ENCODE assay signal across 20 mouse cellular contexts in the genomic region with DNA sequence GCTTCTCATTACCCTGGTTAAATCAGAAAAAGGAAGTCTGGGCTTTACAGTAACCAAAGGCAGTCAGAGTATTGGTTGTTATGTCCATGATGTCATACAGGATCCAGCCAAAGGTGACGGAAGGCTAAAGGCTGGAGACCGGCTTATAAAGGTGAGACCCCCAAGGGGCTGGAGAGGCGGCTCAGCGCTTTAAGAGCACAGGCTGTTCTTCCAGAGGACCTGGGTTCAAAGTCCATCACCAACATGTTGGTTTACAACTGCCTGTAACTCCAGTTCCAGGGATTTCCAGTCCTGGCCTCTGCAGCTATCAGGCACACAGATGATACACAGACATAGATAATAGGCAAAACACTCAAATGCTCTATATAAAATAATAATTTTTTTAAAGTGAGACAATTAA.
"Had no signal": no experiment of that assay in that cellular context is flagged by ENCODE, and none has a peak within 500 bp of the region (broad histone marks: within the 10 kb centered on the region; RNA-seq: fewer than 3 reads in every experiment).

No protein-coding gene starts in this region.

- H3K27ac ChIP-seq: limb, embryonic 10.5 days; limb, embryonic 13.5 days; liver, embryonic 12.5 days; liver, embryonic 15.5 days; lung, embryonic 15.5 days; midbrain, embryonic 10.5 days; midbrain, embryonic 13.5 days; neural tube, embryonic 13.5 days; stomach, embryonic 15.5 days had no signal

- H3K4me3 ChIP-seq: limb, embryonic 10.5 days; limb, embryonic 13.5 days; liver, embryonic 12.5 days; liver, embryonic 15.5 days; lung, embryonic 15.5 days; megakaryocyte, embryonic 14.5 days; midbrain, embryonic 10.5 days; midbrain, embryonic 13.5 days; myocyte; neural tube, embryonic 13.5 days; stomach, embryonic 15.5 days had no signal

- H3K9ac ChIP-seq: limb, embryonic 13.5 days; liver, embryonic 12.5 days; liver, embryonic 15.5 days; lung, embryonic 15.5 days; midbrain, embryonic 13.5 days; neural tube, embryonic 13.5 days; stomach, embryonic 15.5 days had no signal

- H3K27me3 ChIP-seq: limb, embryonic 13.5 days; liver, embryonic 12.5 days; liver, embryonic 15.5 days; lung, embryonic 15.5 days; midbrain, embryonic 13.5 days; neural tube, embryonic 13.5 days; stomach, embryonic 15.5 days had no signal

- H3K4me2 ChIP-seq: limb, embryonic 13.5 days; liver, embryonic 12.5 days; liver, embryonic 15.5 days; lung, embryonic 15.5 days; midbrain, embryonic 13.5 days; neural tube, embryonic 13.5 days; stomach, embryonic 15.5 days had no signal

- ATAC-seq: liver, embryonic 12.5 days; midbrain, embryonic 13.5 days; midbrain, embryonic 16.5 days had no signal

- H3K36me3 ChIP-seq: liver, embryonic 12.5 days; liver, embryonic 15.5 days had no signal

- DNase-seq: liver; lung, adult 18-20 months; lung, postnatal 10 days; lung, postnatal 36 days; retina, postnatal 1 day; right cerebral cortex, postnatal 25 days; spleen, adult 18-20 months; thymus, postnatal 25 days had no signal

- H3K4me1 ChIP-seq: limb, embryonic 10.5 days; limb, embryonic 13.5 days; liver, embryonic 12.5 days; liver, embryonic 15.5 days; lung, embryonic 15.5 days; megakaryocyte, embryonic 14.5 days; midbrain, embryonic 10.5 days; midbrain, embryonic 13.5 days; neural tube, embryonic 13.5 days; stomach, embryonic 15.5 days had no signal

- H3K9me3 ChIP-seq: limb, embryonic 10.5 days; limb, embryonic 13.5 days; liver, embryonic 12.5 days; liver, embryonic 15.5 days; lung, embryonic 15.5 days; megakaryocyte, embryonic 14.5 days; midbrain, embryonic 10.5 days; midbrain, embryonic 13.5 days; neural tube, embryonic 13.5 days; stomach, embryonic 15.5 days had no signal
